Mouse (Mus musculus) urinary bladder, postnatal 10 days (tissue): ENCODE measurements around the gene Tmem210.
"Not testable (repeated sequence)": the region's sequence is repeated elsewhere in the genome, so short reads cannot be mapped to it uniquely, and the experiment has no call there.

ENCODE experiments used
- DNase-seq: peaks from one replicate; pipeline ENCODE4 v3.0.0; 2022; ENCODE audit warnings: low spot score

The Tmem210 gene

DNA sequence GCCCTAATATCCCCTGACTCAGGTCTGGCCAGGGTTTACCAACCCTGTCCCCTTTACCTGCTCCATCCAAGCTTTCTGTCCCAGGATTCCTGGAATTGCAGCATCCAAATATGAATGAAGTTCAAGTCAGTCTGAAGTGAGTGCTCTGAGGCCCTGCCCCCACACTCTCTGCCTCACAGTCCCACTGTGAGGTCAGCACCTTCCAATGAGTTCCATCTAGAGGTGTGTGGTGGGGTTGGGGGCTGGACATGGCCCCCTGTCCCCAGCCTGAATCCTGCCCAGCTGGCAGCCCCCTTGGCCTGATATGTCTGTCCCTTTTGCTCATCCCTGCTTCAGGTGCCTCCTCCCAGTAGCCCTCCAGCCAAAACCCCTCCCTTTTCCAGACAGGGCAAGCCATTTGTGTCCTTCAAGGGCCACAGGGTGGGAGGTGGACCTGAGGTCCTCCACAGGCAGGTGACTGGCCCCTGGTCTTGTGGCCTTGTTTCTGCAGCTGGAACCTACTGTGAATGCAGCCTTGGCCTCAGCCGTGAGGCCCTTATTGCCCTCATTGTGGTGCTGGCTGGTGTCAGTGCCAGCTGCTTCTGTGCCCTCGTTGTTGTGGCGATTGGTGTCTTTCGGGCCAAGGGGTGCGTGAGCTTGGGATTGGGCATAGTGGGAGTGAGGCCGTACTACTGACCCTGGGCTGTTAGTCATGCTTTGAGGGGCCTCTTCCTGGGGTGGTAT, at the start of gene Tmem210:
Tmem210 (plus strand) TSS at position 219 of the 723 bp plus-strand sequence.
- no peak for DNase-seq

DNA sequence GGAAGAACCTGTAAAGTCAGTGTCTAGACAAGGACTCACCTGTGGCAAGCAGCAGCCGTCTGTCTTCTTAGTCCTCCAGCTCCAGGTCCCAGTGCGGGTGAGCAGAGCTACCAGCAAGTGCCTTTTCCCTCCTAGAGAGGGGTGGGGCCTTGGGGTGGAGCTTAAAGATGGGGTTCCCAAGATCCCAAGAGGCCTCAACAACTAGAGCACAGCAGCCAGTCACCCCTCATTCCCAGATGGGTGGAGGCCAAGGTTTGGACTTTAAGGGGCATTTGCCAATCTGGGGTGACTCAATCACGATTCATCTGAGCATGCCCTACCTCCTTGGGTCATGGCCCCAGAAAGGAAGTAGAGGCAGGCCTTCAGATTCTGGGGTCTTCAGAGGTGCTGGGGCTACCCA, 48.2 kb upstream of the Tmem210 start:
- no peak for DNase-seq

DNA sequence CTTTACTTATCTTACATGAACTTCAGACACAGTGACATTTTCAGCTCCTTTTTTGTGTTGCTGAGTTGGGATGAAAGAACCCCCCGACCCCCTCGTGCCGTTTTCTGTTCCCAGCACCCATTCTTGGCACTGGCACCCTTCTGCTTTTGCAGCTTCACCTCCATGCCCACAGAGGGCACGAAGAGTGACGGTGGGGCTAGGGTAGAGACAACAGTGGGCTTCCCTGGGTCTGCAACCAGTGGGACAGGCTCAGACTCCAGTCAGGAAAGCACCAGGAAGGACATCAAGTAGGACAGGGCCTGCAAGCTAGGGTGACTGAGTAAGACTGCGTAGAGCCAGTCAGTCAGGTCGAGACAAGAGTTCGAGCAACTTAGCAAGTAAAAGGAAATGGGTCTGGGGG, 47.6 kb upstream of the Tmem210 start:
- DNase-seq: no peak

DNA sequence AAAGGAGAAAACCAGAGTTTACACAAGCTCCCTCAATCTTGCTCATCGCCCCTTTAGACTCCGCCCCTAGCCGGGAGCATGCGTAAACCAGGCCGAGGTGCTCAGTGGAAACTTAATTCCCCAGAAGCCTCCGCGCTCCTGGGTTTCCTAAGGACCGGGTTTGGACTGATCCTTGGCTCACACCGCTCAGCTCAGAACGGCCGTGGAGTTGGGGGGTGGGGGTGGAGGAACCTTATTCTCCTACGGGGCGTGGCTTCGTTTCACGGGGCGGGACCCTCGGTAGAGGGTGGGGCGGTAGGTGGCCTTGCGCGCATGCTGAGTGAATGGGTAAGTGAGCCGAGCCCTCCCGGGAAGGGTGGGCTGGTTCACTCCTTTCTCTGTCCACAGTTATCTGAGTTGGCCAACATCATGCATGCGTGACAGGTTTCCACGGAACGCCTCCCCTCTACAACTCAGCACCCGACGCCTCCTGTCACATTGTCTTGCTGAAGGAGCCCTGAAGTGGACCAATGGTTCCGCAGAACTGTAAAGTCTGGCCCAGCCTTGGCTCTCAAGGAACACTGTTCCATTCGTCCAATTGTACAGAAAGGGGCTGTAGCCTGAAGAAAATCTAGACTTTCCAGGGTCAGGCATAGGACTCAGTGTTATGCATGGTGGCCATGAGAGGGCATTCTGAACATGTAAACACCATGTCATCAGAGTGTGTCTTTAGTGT, 47.1 kb upstream of the Tmem210 start:
- DNase-seq: no peak

DNA sequence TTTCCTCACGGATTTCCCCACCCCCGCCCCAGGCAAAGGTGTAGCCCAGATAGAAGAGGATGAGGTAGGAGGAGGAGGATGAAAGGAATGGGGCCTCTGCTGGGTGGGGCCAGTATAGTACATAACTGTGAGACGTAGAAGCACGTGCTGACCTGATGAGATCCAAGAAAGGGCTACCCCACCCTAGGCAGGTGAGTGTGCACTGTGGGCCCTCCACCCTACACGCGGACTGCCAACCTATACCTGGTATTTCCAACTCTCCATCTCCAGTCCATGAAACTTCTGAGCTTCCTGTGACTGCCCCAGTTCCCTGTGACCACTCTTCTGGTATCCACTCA, 46.5 kb upstream of the Tmem210 start:
- DNase-seq: no peak

DNA sequence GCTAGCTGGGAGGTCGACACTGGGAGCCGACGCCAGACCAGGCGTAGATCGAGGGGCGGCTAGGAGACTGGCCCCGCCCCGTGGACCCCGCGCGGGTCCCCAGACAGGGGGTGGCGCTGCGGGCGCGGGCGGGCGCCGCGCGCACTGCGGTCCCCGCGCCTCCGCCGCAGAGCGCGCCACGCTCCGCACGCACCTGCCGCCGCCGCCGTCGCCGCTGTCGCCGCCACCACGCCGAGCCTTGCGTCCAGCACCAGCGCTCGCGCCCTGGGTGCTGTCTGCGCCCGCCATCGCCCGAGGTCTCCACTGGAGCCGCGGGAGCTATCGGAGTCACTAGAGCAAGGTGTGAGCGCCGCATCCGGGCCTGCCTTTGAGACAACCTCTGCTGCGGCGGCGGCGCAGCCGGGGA, 45.8 kb upstream of the Tmem210 start, which contains the start of the genes Rnf208 and Cysrt1:
Rnf208 (plus strand) TSS at position 155 of the 406 bp plus-strand sequence.
Cysrt1 (minus strand) TSS at position 352 of the 406 bp plus-strand sequence.
- DNase-seq: no peak

DNA sequence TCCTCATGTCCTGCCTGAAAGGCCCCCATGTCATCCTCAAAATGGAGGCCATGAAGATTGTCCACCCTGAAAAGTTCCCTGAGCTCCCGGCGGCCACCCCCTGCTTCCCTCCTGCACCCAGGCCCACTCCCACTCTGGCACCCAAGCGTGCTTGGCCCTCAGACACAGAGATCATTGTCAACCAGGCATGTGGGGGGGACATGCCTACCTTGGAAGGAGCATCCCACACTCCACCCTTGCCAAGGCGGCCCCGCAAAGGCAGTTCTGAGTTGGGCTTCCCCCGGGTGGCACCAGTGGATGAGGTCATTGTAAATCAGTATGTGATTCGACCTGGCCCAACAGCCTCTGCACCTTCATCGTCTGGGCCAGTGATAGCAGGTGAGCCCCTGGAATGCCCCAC, 44.6 kb upstream of the Tmem210 start:
- no peak for DNase-seq

DNA sequence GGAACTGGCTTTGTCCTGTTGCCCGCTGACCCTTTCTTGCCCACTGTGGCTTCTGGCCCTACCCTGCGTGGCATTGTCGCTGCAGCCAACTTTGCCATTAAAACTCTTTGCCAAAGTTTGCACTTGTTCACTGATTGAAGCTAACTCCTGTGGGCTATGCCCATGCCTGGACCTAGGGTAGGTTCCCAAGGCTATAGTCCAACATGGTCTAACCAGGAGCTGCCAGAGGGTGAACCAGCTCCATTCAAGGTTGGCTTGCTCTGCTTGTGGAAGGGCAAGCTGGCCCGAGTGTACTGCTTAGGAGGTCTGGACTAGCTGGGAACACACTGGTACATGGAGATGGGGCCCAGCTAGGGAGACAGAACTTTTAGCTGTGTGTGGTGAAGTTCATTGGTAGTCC, 43.8 kb upstream of the Tmem210 start:
- no peak for DNase-seq

DNA sequence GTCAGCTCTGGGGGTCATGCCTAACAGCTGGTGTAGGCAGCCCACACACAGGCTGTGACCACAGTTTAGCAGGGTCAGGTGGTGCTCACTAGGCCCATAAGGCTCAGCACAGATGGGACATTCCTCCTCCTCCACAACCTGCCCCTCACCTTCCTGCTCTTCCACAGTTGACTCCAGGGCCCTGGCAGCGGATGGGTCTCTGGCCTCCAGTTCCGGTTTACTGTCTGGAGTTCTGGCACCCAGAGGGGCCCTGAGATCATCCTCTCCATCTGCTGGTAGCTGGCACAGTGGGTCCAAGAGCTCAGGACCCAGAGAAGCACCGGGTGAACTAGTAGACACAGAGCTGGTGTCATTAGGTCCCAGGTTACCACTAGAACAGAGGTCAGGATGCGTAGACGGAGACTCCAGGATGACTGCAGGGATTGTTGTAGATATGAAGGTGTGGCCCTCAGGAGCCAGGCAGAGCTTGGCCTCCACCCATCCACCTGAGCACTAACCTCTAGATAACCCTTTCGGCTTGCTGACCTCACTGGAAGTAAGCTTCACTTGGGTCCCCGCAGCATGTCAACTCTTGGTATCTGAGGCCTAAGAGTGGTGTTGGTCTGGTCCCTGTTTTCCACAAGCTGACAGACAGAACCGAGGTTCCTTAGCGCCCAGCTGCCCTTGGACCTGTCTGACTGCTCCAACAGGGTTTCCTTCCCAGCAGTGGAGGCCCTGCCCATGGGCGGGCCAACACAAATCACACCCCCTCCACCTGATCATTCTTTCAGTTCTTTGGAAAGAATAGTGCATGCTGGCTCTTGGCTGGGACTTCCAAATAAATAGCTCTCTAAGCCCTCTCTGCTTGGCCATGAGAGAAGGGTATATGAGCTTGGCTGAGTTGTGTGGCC, 41.5 kb upstream of the Tmem210 start, which contains the start of gene AL732309.1:
AL732309.1 (minus strand) TSS at position 681 of the 890 bp plus-strand sequence.
- DNase-seq: no peak

DNA sequence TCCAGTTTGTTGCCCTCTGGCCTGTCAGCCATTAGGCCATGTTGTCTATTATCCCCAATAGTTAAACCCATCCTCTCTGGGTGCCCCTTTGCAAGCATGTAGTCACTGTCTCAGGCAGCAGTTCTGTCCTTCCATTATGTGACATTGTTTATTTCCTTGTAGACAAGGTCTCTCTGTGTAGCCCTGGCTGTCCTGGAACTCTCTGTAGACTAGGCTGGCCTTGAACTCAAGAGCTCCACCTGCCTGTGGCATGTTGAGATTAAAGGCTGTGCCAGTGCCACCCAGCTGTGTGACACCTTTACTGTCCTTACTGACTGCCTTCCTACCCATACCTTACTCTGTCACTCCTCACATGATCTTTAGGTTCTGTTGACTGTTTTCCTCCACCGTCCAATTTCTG, 35.6 kb upstream of the Tmem210 start:
- no peak for DNase-seq

DNA sequence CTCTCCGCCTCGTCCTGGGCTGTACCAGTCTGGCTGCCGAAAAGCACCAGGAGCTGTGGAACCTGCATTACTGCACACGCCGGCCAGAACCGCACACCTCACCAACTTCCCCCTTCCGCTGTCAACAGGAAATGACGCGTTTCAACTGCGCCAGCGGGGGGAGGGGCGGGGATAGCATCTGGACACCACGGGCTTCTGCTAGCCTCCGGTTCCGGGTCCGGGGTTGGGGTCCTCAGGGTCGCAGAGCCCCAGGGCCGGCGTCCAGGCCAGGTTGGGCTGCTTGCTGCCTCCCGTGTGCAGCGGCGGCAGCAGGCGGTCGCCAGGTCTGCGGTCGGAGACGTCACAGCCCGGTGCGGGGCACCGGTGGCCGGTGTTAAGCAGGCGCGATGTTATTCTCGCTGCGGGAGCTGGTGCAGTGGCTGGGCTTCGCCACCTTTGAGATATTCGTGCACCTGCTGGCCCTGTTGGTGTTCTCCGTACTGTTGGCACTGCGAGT, 32.6 kb upstream of the Tmem210 start, which contains the start of gene Tmem203:
Tmem203 (plus strand) TSS at position 156 of the 496 bp plus-strand sequence.
- peak; percentile 51 for DNase-seq

DNA sequence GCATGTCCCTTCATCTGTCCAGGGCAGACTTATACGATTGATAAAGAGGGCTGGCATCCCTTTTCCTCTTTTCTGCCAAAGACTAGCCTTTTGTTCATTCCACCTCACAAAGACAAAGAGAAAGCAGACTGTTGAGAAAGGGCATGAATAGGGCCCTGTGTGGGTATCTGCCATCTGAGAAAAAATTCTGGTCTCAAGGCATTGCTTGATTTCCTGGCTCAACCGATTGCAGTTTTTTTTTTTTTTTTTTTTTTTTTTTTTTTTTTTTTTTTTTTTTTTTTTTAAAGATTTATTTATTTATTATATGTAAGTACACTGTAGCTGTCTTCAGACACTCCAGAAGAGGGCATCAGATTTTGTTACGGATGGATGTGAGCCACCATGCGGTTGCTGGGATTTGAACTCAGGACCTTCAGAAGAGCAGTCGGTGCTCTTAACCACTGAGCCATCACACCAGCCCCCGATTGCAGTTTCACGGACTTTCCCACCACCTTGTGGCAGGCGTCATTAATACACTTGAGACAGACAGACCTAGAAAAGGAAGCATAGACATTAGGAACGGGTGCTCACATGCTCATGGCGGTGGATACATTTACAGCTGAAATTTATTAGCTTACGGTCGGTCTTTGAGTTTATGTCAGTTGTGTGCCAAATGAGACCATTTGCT, 31.4 kb upstream of the Tmem210 start:
- DNase-seq: not testable (repeated sequence)

DNA sequence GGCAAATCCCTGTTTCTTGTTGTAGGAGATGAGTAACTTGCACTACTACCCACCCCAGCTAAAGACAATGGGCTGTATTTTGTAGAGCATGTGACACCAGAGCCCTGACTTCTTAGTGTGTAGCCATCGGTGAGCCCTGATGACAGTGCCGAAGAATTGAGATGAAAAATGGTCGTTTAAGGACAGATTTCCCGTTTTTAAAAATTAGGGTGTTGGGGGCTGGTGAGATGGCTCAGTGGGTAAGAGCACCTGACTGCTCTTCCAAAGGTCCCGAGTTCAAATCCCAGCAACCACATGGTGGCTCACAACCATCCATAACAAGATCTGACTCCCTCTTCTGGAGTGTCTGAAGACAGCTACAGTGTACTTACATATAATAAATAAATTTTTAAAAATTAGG, 30.7 kb upstream of the Tmem210 start:
- DNase-seq: not testable (repeated sequence)

DNA sequence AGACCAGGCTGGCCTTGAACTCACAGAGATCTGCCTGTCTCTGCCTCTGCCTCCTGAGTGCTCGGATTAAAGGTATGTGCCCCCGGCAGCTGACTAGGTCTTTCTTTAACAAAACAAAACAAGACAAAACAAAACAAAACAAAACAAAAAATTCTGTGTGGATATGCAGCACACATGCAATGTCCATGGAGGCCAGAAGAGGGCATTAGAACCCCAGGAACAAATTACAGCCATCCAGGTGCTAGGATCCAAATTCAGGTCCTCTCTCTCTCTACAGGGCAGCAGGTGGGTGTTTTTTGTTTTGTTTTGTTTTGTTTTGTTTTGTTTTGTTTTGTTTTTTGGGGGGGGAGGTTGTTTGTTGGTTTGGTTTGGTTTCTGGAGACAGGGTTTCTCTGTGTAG, 29.1 kb upstream of the Tmem210 start:
- no peak for DNase-seq

DNA sequence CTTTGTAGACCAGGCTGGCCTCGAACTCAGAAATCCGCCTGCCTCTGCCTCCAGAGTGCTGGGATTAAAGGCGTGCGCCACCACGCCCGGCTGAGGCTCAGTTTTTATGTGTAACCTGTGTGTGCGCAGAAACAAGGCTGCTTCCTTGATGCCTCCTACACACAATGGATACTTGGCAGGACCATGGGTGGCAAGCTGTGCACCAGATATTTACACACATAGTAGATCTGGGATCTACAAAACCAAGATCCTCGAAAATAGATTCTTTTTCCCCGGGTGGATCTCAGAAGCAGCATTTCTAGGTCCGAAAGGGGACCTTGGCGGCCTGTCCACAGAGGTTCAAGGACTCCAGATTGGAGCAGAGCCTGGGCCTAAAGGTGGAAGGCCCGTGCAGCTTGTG, 26.1 kb upstream of the Tmem210 start:
- DNase-seq: no peak

DNA sequence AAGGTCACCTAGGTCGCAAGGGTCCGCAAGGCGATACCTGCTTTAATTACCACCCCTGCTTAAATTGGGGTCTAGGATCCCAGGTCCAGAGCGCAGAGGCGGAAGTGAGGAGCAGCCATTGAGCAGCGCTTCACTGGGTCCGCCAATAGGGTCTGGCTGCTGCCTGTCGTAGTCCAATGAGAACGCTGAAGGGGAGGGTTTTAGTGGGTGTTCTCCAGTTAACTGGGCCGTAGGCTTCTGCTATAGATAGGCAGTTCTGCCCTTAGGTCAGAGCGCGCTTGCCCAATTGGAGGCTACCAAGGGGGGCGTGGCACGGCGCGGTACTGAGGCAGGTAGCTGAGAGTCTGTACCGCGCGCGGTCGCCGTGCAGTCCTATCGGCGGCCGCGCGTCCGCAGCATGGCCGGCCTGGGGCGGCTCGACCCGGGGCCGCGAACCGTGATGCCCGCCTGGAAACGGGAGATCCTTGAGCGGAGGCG, 25.6 kb upstream of the Tmem210 start, which contains the start of gene Tprn:
Tprn (plus strand) TSS at position 328 of the 477 bp plus-strand sequence.
- DNase-seq: peak; percentile 84

DNA sequence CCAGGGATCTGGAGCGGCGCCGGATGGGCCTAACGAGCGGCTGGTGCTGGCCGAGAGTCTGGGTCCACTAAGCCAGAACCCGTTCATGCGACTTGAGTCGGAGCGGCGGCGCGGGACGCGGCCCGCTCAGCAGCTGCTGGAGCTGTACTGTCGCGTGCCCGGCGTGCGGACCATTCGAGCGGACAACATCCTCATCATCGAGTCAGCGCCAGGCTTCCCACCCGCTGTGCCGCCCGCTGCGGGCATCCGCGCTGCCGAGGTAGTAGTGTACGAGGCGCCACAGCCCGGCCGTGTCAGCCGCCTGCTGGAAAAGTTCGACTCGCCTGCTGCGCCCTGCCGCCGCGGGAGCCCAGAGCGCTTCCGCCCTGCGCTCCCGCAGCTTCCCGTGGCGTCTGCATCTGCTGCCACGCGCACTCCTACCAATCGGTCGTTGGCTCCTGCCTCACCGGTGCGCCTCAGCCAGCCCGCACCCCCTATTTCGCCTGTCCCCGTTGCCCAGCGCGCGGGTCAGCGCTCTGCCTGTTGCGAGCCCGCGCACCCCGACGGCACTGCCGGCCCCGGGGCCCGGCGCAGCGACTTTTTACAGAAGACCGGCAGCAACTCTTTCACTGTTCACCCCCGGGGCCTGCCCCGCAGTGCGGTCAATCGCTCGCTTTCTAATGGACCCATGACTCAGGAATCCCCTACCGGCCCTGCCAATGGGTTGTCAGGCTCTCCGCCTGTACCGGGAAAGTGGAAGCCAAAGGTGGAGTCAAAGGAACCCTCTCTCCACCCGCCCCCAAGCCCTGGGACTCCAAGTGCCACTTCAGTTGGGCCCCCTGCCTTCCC, 24.9 kb upstream of the Tmem210 start:
- no peak for DNase-seq

DNA sequence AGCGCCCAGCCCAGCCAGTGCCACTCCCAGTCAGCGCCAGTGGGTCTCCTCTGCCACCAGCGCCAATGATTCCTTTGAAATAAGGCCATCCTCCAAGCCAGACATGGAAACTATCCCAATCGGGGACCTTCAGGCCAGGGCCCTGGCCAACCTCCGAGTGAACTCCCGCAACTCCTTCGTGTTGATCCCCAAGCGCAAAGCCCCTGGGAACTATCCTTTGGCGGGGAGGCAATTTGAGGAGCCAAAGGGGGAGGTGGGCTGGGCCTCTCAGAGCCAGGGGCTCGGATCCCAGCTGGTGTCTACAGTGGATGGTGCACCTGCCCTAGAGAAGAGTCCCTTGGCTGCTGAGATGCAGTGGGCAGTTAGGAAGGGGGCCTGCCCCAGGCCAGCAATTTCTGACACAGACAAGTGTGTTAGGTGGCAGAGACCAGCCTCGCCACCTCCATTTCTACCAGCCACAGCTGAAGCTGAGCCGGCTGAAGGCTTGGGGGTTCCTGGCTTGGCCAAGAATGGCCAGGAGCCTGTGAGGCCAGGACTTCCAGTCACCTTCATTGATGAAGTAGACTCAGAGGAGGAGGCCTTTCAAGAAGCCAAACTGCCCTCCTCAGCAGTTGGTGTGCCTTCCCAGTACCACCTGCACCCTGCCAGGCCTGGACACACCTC, 24.2 kb upstream of the Tmem210 start:
- no peak for DNase-seq

DNA sequence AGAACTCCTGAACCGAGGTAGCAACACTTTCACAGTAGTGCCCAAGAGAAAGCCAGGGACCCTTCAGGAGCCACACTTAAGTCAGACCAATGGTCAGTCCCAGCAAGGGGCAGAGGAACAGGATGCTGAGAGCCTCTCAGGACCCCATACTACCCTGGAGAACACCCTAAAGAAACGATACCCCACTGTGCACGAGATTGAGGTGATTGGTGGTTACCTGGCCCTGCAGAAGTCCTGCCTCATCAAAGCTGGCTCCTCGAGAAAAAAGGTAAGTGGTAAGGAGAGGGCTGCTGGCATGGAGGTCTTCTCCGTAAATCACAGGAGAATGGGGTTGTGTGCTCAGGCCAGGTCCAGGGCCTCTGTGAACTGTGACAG, 23.7 kb upstream of the Tmem210 start:
- DNase-seq: no peak

DNA sequence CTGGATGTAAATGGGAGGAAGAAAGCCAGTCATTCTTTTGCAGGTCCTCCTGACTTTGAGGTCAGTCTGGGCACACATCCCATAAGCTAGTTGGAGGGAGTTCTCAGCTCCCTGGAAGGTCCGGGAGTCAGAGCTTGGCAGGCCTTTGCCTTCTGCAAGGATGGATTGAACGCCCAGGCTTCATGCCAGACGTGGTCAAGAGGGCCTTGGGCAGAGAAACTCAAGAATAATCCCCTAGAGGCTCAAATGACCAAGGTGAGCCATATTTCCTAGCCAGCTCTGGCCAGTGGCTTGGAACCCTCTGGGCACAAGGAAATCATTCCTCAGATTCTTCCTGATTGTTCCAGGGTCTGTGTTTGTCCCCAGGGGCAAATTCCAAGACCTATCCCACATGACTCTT, 23.1 kb upstream of the Tmem210 start:
- DNase-seq: no peak
